Mouse (Mus musculus) CH12.LX (cell line): ENCODE measurements around the gene Lpcat2b. TPM values are rescaled to one million over a fixed set of nuclear protein-coding genes. Genes with fewer than 3 reads are reported as not detected.

Experiments
- DNase-seq: peaks from one replicate; pipeline ENCODE4 v3.0.0-alpha.2; 2013; ENCODE audit errors: extremely low read depth
- H3K27ac ChIP-seq: 2 replicates; pipeline ENCODE4 v1.5.1; 2012; ENCODE audit warnings: low read depth, mild to moderate bottlenecking, control low read depth, moderate library complexity; ENCODE audit not compliant: insufficient read depth
- H3K27me3 ChIP-seq: replicated peaks from 2 replicates; pipeline ENCODE3; 2012; ENCODE audit warnings: inconsistent platforms
- H3K36me3 ChIP-seq, 2 experiments: replicated peaks in 1 of 2; 2 replicates each; pipeline versions ENCODE3 to v1.6.1; 2012; ENCODE audit warnings: inconsistent platforms in 1 of 2, low read length in 1 of 2, mild to moderate bottlenecking in 1 of 2, mixed read lengths in 1 of 2, moderate library complexity in 1 of 2; ENCODE audit not compliant: control insufficient read depth in 1 of 2, insufficient read depth in 1 of 2
- H3K4me1 ChIP-seq, 2 experiments: 2 replicates each; pipeline ENCODE4 v1.6.1; 2012; ENCODE audit warnings: inconsistent platforms in 1 of 2, moderate library complexity in 1 of 2; ENCODE audit not compliant: insufficient read depth in 2 of 2, control insufficient read depth in 1 of 2
- H3K4me2 ChIP-seq: 2 replicates; pipeline ENCODE4 v1.6.1; 2012; ENCODE audit warnings: low read depth, mild to moderate bottlenecking, control low read depth; ENCODE audit not compliant: poor library complexity, insufficient read depth, severe bottlenecking
- H3K4me3 ChIP-seq, 3 experiments: fragments of 150-350 bp in 1 of 3; sonication (generic) in 1 of 3; replicated peaks in 1 of 3; 2 replicates each; pipeline versions ENCODE3 to v1.5.1; 2011 to 2012; ENCODE audit warnings: low read depth in 2 of 3, low read length in 2 of 3, mild to moderate bottlenecking in 2 of 3, moderate library complexity in 2 of 3, control low read depth in 1 of 3, improper control_type of control experiment in 1 of 3, inconsistent platforms in 1 of 3, mixed read lengths in 1 of 3; ENCODE audit not compliant: poor library complexity in 1 of 3
- H3K79me2 ChIP-seq: replicated peaks from 2 replicates; pipeline ENCODE4 v1.6.1; 2012; ENCODE audit warnings: mild to moderate bottlenecking, moderate library complexity; ENCODE audit not compliant: control insufficient read depth, poor library complexity, insufficient read depth, severe bottlenecking; ENCODE audit errors: extremely low read depth
- H3K9ac ChIP-seq: 2 replicates; pipeline ENCODE4 v1.6.1; 2012; ENCODE audit warnings: low read depth, mild to moderate bottlenecking, control low read depth, moderate library complexity; ENCODE audit not compliant: insufficient read depth
- H3K9me3 ChIP-seq: replicated peaks from 2 replicates; pipeline ENCODE3; 2012; ENCODE audit warnings: low read length, inconsistent platforms, mixed read lengths
- BHLHE40 ChIP-seq: IDR thresholded peaks from 2 replicates; pipeline ENCODE4 v1.6.1; 2011; ENCODE audit warnings: mild to moderate bottlenecking, low read depth, low read length, improper control_type of control experiment
- CHD1 ChIP-seq: IDR thresholded peaks from 2 replicates; pipeline ENCODE4 v1.6.1; 2012; ENCODE audit warnings: low read depth, low read length, improper control_type of control experiment, inconsistent platforms
- CHD2 ChIP-seq: IDR thresholded peaks from 2 replicates; pipeline ENCODE4 v1.6.1; 2011; ENCODE audit warnings: low read length, improper control_type of control experiment
- CTCF ChIP-seq, 2 experiments: IDR thresholded peaks in 1 of 2; conservative IDR thresholded peaks in 1 of 2; 2 replicates each; pipeline ENCODE4 v1.5.1; 2011 to 2012; ENCODE audit warnings: low read depth in 2 of 2, low read length in 2 of 2, improper control_type of control experiment in 1 of 2, inconsistent platforms in 1 of 2, mild to moderate bottlenecking in 1 of 2, moderate library complexity in 1 of 2
- ETS1 ChIP-seq: conservative IDR thresholded peaks from 2 replicates; pipeline ENCODE4 v1.6.1; 2012; ENCODE audit warnings: low read depth, mild to moderate bottlenecking, inconsistent platforms, low read length, improper control_type of control experiment, moderate library complexity
- GABPA ChIP-seq: IDR thresholded peaks from 2 replicates; pipeline ENCODE4 v1.6.1; 2012; ENCODE audit warnings: low read depth, low read length, improper control_type of control experiment, inconsistent platforms; ENCODE audit not compliant: insufficient replicate concordance
- HCFC1 ChIP-seq: IDR thresholded peaks from 2 replicates; pipeline ENCODE4 v1.6.1; 2012; ENCODE audit warnings: low read depth, mild to moderate bottlenecking, inconsistent platforms, low read length, improper control_type of control experiment
- IRF4 ChIP-seq: IDR thresholded peaks from 2 replicates; pipeline ENCODE4 v1.6.1; 2014; ENCODE audit warnings: low read depth, mild to moderate bottlenecking, inconsistent platforms, low read length, improper control_type of control experiment
- JUND ChIP-seq: conservative IDR thresholded peaks from 2 replicates; pipeline ENCODE4 v1.6.1; 2011; ENCODE audit warnings: low read depth, low read length, improper control_type of control experiment
- KAT2A ChIP-seq: IDR thresholded peaks from 2 replicates; pipeline ENCODE4 v1.6.1; 2012; ENCODE audit warnings: low read length, improper control_type of control experiment, inconsistent platforms; ENCODE audit not compliant: insufficient replicate concordance
- MAZ ChIP-seq: IDR thresholded peaks from 2 replicates; pipeline ENCODE4 v1.6.1; 2012; ENCODE audit warnings: low read depth, mild to moderate bottlenecking, inconsistent platforms, low read length, improper control_type of control experiment, moderate library complexity
- MYC ChIP-seq: IDR thresholded peaks from 2 replicates; pipeline ENCODE4 v1.6.1; 2011; ENCODE audit warnings: low read depth, mild to moderate bottlenecking, improper control_type of control experiment, low read length
- NELFE ChIP-seq: IDR thresholded peaks from 2 replicates; pipeline ENCODE4 v1.6.1; 2011; ENCODE audit warnings: low read depth, low read length, improper control_type of control experiment
- TBP ChIP-seq: conservative IDR thresholded peaks from 2 replicates; pipeline ENCODE4 v1.6.1; 2011; ENCODE audit warnings: low read depth, low read length, improper control_type of control experiment
- UBTF ChIP-seq: IDR thresholded peaks from 2 replicates; pipeline ENCODE4 v1.6.1; 2012; ENCODE audit warnings: low read depth, mild to moderate bottlenecking, inconsistent platforms, low read length, improper control_type of control experiment, moderate library complexity
- ZKSCAN1 ChIP-seq: IDR thresholded peaks from 2 replicates; pipeline ENCODE4 v1.6.1; 2012; ENCODE audit warnings: low read depth, inconsistent platforms, low read length, improper control_type of control experiment, borderline replicate concordance
- ZMIZ1 ChIP-seq: IDR thresholded peaks from 2 replicates; pipeline ENCODE4 v1.6.1; 2012; ENCODE audit warnings: low read depth, mild to moderate bottlenecking, inconsistent platforms, low read length, improper control_type of control experiment
- ZNF384 ChIP-seq: IDR thresholded peaks from 2 replicates; pipeline ENCODE4 v1.6.1; 2012; ENCODE audit warnings: low read depth, low read length, improper control_type of control experiment, inconsistent platforms
- dilution Hi-C: fragments of 300-500 bp; cut with MboI; formaldehyde crosslinking; loops from 2 replicates; pipeline ENCODE4 v1.14.3; 2020; ENCODE audit warnings: low sequenced_read_pairs; ENCODE audit not compliant: extremely low pct_unique_long_range_greater_than_20kb, extremely low pct_ligation_motif_present
- in situ Hi-C: fragments of 300-500 bp; cut with MboI; formaldehyde crosslinking; loops from 3 replicates; pipeline ENCODE4 v1.14.3; 2019; ENCODE audit warnings: low sequenced_read_pairs, low pct_ligation_motif_present, low pct_unique_long_range_greater_than_20kb, mixed read lengths
- polyA plus RNA-seq: library from polyadenylated mRNA; unstranded; fragments of >175 nt; gene quantifications from 2 replicates; pipeline ENCODE4 v1.2.1, GENCODE M21; 2012; ENCODE audit warnings: low read depth; ENCODE audit not compliant: insufficient read length
- total RNA-seq, 2 experiments: library from RNA; depleted of rRNA; stranded (reverse); fragments of 300-350 nt in 1 of 2; fragments of >200 nt in 1 of 2; gene quantifications; 2 replicates each; pipeline ENCODE4 v1.2.3; 2012 to 2014

Lpcat2b gene
- total and polyA plus RNA-seq, 3 experiments: not detected

DNA sequence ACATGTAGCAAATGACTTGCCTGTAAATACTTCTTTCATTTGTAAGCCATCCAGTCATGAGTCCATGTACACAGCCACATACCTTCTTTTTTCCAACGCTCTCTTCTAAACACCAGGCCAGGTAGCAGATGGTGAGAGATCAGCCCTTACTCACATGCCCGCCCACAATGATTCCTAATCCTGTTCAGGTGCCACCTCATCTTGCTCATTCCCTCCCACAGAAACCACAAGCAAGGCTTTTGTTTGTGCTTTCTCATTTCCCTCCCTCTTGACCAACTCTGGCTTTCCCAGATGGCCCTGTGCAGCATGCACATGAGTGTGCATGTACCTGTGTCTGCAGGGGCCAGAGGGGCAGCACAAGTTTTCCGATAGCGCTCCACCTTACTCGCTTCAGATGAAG, 18.9 kb downstream of the Lpcat2b start:
- Histone ChIP-seq H3K9ac (no peak overlapping the region), H3K4me1 (peaks cover 8 to 9% of the 10 kb centered on the region in 2 experiments), H3K79me2 (no peaks in the 10 kb centered on the region), H3K27me3 (no peaks in the 10 kb centered on the region), H3K4me2 (no peak overlapping the region), H3K36me3 (peaks cover 4 to 38% of the 10 kb centered on the region in 2 experiments), H3K9me3 (no peaks in the 10 kb centered on the region), H3K27ac (no peak overlapping the region), H3K4me3 (no peak overlapping the region)
- dilution Hi-C loops (no loop called here), in situ Hi-C loops (no loop called here)
- TF ChIP-seq JUND (no peak), CHD1 (no peak)
- DNase-seq: no peak

DNA sequence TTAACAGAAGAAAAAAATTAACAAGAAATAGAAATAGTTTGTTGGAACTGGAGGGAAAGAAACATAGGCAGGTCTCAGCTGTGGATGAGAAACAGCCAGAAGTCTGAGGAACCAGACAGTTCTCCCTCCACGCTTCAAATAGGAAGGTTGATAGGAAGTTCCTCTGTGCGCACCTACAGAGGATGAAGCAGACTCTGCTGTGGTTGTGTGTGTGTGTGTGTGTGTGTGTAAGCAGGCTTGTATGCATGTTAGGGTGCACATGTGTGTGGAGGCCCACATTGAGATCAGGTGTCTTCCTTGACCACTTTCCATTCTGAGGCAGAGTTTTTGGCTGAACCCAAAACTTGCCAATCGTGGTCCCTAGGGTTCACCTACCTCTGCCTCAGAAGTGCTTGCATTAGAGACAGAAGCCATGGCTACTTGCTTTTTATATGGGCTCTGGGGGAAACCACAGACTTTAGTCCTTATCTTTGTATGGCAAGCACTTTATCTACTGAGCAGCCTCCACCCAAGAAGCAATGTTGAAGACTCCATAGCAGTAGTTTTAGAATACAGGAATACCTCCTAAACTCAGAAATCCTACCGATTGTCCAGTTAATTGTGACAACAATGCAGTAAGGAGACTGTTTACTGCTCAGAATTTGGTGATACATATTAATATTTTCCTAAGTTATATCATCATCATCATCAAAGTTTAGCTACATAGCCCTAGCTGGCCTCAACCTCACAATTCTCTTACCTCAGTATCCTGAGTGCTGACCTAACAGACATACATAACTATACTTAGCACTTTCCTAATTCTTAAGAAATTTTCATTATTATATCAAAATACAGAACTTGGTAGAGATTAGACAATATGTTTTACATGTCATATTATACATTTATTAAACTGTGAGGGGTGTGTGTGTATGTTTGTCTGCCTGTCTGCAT, 31.1 kb downstream of the Lpcat2b start:
- DNase-seq: no peak
- Histone ChIP-seq H3K4me1 (peaks cover 4 to 21% of the 10 kb centered on the region in 2 experiments; a peak in 2 of 4 replicates), H3K4me2 (no peak overlapping the region), H3K36me3 (peaks cover 2 to 14% of the 10 kb centered on the region in 2 experiments), H3K79me2 (no peaks in the 10 kb centered on the region), H3K27ac (no peak overlapping the region), H3K27me3 (no peaks in the 10 kb centered on the region), H3K9ac (no peak overlapping the region), H3K9me3 (no peaks in the 10 kb centered on the region), H3K4me3 (no peak overlapping the region)
- dilution Hi-C loops (no loop called here), in situ Hi-C loops (no loop called here)
- no peak for TF ChIP-seq GABPA
- TF ChIP-seq ZMIZ1: no peak
- TF ChIP-seq KAT2A: no peak
- TF ChIP-seq TBP: no peak
- no peak for TF ChIP-seq CHD2
- TF ChIP-seq UBTF: no peak
- TF ChIP-seq NELFE: no peak
- no peak for TF ChIP-seq BHLHE40
- TF ChIP-seq JUND: no peak
- no peak for TF ChIP-seq ZNF384
- no peak for TF ChIP-seq MYC
- TF ChIP-seq MAZ: no peak
- no peak for TF ChIP-seq IRF4
- TF ChIP-seq ZKSCAN1: no peak
- TF ChIP-seq ETS1: no peak
- no peak for TF ChIP-seq HCFC1
- no peak for TF ChIP-seq CTCF (conservative IDR thresholded peaks at IDR 0.05 in 1 of 2, IDR thresholded peaks at IDR 0.05 in 1 of 2; ENCODE audit: low read depth in 2 of 2, low read length in 2 of 2)
